ENCODE assay signal across 16 mouse cellular contexts in genomic region chr12:11226529-11227268, GRCm38 (mm10). TPM values are rescaled to one million over a fixed set of nuclear protein-coding genes. Genes with fewer than 3 reads are reported as not detected.
DNase-seq lines count a peak whose midpoint lies in the region; ATAC-seq lines count a peak whose summit lies in the region.
"Had no signal": no experiment of that assay in that cellular context is flagged by ENCODE, and none has a peak within 500 bp of the region (broad histone marks: within the 10 kb centered on the region; RNA-seq: fewer than 3 reads in every experiment).

No protein-coding gene starts in this region.

- no peaks in the 10 kb centered on the region for H3K9me3 ChIP-seq in lung, embryonic 16.5 days (ENCODE audit: control insufficient read depth, low read length)
- H3K9me3 ChIP-seq: forebrain, embryonic 13.5 days; midbrain, embryonic 15.5 days had no signal

- H3K27me3 ChIP-seq in lung, embryonic 16.5 days (ENCODE audit: control insufficient read depth, insufficient read depth, low read depth, low read length) = no peaks in the 10 kb centered on the region
- H3K27me3 ChIP-seq: forebrain, embryonic 13.5 days; midbrain, embryonic 15.5 days had no signal

- peak; percentile 50; the same call in 1 of the 2 replicates for ATAC-seq in lung, embryonic 16.5 days (ENCODE audit: low read depth)
- ATAC-seq: forebrain, embryonic 13.5 days; intestine, postnatal 0 days; midbrain, embryonic 15.5 days had no signal

- H3K4me3 ChIP-seq in lung, embryonic 16.5 days (ENCODE audit: low read length) = no peak overlapping the region
- H3K4me3 ChIP-seq: forebrain, embryonic 13.5 days; midbrain, embryonic 15.5 days had no signal

- 48% methylated on average over 5 of the region's 5 CpGs for WGBS in lung, embryonic 16.5 days

- H3K4me2 ChIP-seq in lung, embryonic 16.5 days (ENCODE audit: low read depth, low read length) = no peak overlapping the region
- H3K4me2 ChIP-seq: forebrain, embryonic 13.5 days; midbrain, embryonic 15.5 days had no signal

- H3K9ac ChIP-seq in lung, embryonic 16.5 days (ENCODE audit: low read length) = no peak overlapping the region
- H3K9ac ChIP-seq: forebrain, embryonic 13.5 days; midbrain, embryonic 15.5 days had no signal

- no peaks in the 10 kb centered on the region for H3K36me3 ChIP-seq in lung, embryonic 16.5 days (ENCODE audit: control insufficient read depth, insufficient read depth, low read length)
- H3K36me3 ChIP-seq: midbrain, embryonic 15.5 days had no signal

- peak; percentile 15 for DNase-seq in gastrocnemius, adult 18-20 months (ENCODE audit: low spot score)
- no peak for DNase-seq in gastrocnemius, postnatal 10 days
- DNase-seq in lung, adult 18-20 months = no peak
- DNase-seq in kidney, postnatal 10 days = peak; percentile 24
- no peak for DNase-seq in frontal cortex, adult 2 months (ENCODE audit: extremely low spot score in 1 of 2, low spot score in 1 of 2)
- DNase-seq in spleen, postnatal 10 days (ENCODE audit: low spot score in 2 of 2) = no peak
- DNase-seq in thymus, postnatal 36 days = no peak
- DNase-seq: cerebellum, adult 18-20 months had no signal

- peaks cover 3% of the 10 kb centered on the region; the same call in 1 of the 2 replicates for H3K4me1 ChIP-seq in lung, embryonic 16.5 days (replicated peaks; ENCODE audit: control insufficient read depth, insufficient read depth, low read length)

- no peak overlapping the region for H3K27ac ChIP-seq in lung, embryonic 16.5 days (ENCODE audit: low read length)
- H3K27ac ChIP-seq: forebrain, embryonic 13.5 days; midbrain, embryonic 15.5 days had no signal

RNA-seq across cellular contexts. Expression of gene Msgn1, which starts 17.9 kb away (rescaled TPM):
- total RNA-seq in gastrocnemius, adult 18-20 months (2021) = not detected
- total RNA-seq in gastrocnemius, postnatal 10 days (2021) = not detected
- polyA plus RNA-seq in lung, embryonic 16.5 days (2015; fragmentation: Nextera tagmentation; extraction: Ambion mirVana) = not detected in 2 replicates
- polyA plus RNA-seq in frontal cortex, adult 2 months (2012; rRNA removed) = not detected in 2 replicates
- total RNA-seq: adrenal gland, postnatal 36 days; heart, postnatal 36 days had no signal
- polyA plus RNA-seq: C2C12; forebrain, embryonic 13.5 days; intestine, postnatal 0 days; liver, embryonic 16.5 days; midbrain, embryonic 15.5 days had no signal

RNA-seq across cellular contexts. Expression of gene Gen1, which starts 38.9 kb away (rescaled TPM):
- 1 to 10 TPM; 2.4 to 4.6 TPM for total RNA-seq in gastrocnemius, adult 18-20 months (2021)
- total RNA-seq in gastrocnemius, postnatal 10 days (2021) = 1 to 10 TPM; 3.9 to 7.2 TPM
- polyA plus RNA-seq in lung, embryonic 16.5 days (2015; fragmentation: Nextera tagmentation; extraction: Ambion mirVana) = 8.5 and 11.7 TPM in 2 replicates
- polyA plus RNA-seq in frontal cortex, adult 2 months (2012; rRNA removed) = 0.44 and 0.52 TPM in 2 replicates

RNA-seq across cellular contexts. Expression of gene Smc6, which starts 39.0 kb away (rescaled TPM):
- 10 to 100 TPM; 27.1 to 35.7 TPM for total RNA-seq in gastrocnemius, adult 18-20 months (2021)
- 10 to 100 TPM; 47.5 to 55.2 TPM for total RNA-seq in gastrocnemius, postnatal 10 days (2021)
- polyA plus RNA-seq in lung, embryonic 16.5 days (2015; fragmentation: Nextera tagmentation; extraction: Ambion mirVana) = 139 and 143 TPM in 2 replicates
- polyA plus RNA-seq in frontal cortex, adult 2 months (2012; rRNA removed) = 31.1 and 39.6 TPM in 2 replicates

Comparison
In these comparisons a context has a peak if more than half of its experiments do, and no peak if none do; other contexts are left out.
1. DNase-seq: peak in gastrocnemius, adult 18-20 months (single experiment) and kidney, postnatal 10 days (single experiment); none in gastrocnemius, postnatal 10 days (single experiment), lung, adult 18-20 months (0 of 2), frontal cortex, adult 2 months (0 of 2), spleen, postnatal 10 days (0 of 2) and thymus, postnatal 36 days (0 of 2).